Mouse (Mus musculus): Measurements from ENCODE around the gene Kirrel3. TPM values are rescaled to one million over a fixed set of nuclear protein-coding genes. Genes with fewer than 3 reads are reported as not detected.

The Kirrel3 gene
- polyA plus RNA-seq, 1 experiment from 2014 or later = 4.0 TPM

DNA sequence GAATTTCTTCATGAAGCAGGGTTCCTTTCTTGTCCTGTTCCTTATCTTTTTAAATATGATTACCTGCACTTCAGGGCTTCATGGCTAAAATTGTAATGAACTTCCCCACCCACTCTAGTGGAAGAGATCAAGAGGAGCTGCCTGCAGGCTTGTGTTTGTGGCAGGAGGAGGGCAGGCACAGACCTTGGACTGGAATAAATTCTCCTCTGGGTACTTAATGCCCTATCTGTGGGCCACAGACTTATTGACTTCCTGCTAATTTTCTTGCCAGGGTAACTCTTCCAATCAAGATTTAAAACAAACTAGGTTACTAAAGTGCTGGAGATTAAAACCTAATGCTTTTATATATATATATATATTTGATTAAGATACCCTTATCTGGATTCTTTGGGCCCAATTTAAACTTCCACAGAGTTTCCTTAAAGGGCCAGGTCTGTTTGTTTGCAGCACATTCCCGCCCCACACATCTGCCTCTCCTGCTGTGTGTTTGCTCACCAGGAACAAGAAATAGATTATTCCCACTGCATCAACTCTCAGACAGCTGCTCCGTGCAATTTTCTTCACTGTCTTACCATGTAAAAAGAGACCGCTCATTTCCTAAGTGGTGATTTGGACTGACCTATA lies 229.4 kb downstream of the Kirrel3 start:
- H3K27me3 ChIP-seq (ENCODE audit: low read depth, poor library complexity, severe bottlenecking) = peaks cover 7% of the 10 kb centered on the region; the same call in 1 of the 2 replicates
- H3K4me1 ChIP-seq = 0 out of 2 replicates have a peak, but pooled peaks cover 5% of the 10 kb centered on the region
- no peaks in the 10 kb centered on the region for H3K36me3 ChIP-seq
- no peaks in the 10 kb centered on the region for H3K9me3 ChIP-seq (replicated peaks)
- no peak overlapping the region for H3K27ac ChIP-seq (replicated peaks)
- DNase-seq (ENCODE audit: low spot score) = no peak
- H3K4me3 ChIP-seq = no peak overlapping the region
- WGBS = 56% methylated on average over 3 of the region's 3 CpGs

DNA sequence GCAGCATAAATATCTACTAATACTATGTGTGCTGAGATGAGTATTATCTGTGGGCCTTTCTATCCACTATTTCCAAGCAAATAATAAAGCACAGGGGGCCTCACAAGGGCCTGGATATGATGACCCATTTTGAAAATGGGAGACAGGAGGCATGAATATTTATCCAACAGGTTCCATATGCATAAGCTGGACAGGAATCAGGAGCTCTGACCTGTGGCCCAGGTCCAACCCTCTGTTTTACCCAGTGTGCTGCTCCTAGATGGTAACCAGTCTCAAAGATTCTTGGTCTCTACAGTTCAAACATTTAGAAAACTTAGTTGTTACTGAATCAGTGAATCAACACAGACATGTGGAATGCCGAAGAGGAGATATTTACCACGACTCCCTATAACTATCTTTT lies 230.8 kb downstream of the Kirrel3 start:
- Histone ChIP-seq H3K4me1 (peaks cover 8% of the 10 kb centered on the region), H3K4me3 (no peak overlapping the region), H3K36me3 (no peaks in the 10 kb centered on the region), H3K27ac (replicated peaks) (no peak overlapping the region), H3K27me3 (ENCODE audit: low read depth, poor library complexity, severe bottlenecking) (peaks cover 19% of the 10 kb centered on the region), H3K9me3 (replicated peaks) (no peaks in the 10 kb centered on the region)
- DNase-seq (ENCODE audit: low spot score) = no peak
- WGBS = 93% methylated on average over 2 of the region's 2 CpGs

DNA sequence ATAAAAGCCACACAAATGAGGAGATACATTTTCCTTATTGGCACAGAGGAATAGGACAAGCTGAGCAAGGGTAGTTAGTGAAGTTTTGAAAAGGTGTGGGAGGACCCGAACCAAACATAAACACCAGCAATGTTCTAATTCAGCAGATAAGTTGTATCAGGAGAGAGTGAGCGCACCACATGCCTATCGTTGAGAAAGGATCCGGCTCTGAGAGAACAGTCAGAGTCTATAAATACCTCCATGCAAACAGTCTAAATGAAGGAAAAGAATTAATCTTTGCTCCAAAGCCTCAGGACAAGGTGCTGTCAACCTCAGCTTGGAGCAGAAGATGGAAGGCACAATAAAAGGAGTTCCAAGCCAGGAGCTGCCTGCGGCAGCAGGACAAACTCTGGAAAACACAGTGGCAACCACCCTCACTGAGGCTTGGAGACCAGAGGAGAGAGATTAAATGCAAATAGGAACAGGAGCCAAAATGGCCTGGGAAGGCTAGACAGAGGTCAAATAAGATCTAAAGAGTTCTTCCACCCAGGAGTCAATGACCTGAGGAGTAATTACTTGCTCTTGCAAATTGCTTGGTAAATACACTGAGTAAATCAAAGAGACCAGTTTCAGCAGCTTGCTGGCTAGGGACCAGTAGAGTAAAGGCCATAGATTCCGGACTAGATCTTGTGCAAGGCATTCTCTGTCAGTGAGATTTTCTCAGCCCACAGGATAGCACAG lies 235.9 kb downstream of the Kirrel3 start:
- no peak for DNase-seq (ENCODE audit: low spot score)
- WGBS = 59% methylated on average over 6 of the region's 6 CpGs
- H3K4me1 ChIP-seq = peaks cover 14% of the 10 kb centered on the region

GRCm38 (mm10) chr9:34722198-34722550 lies 236.5 kb downstream of the Kirrel3 start:
- DNase-seq (ENCODE audit: low spot score) = no peak
- H3K27me3 ChIP-seq (ENCODE audit: low read depth, poor library complexity, severe bottlenecking) = peaks cover 37% of the 10 kb centered on the region
- H3K36me3 ChIP-seq = no peaks in the 10 kb centered on the region
- 50% methylated on average over 5 of the region's 5 CpGs for WGBS
- H3K4me3 ChIP-seq = no peak overlapping the region
- no peaks in the 10 kb centered on the region for H3K9me3 ChIP-seq (replicated peaks)
- H3K27ac ChIP-seq (replicated peaks) = 0 out of 2 replicates have a peak overlapping the region, but pooled peaks have one; percentile 1
- peaks cover 14% of the 10 kb centered on the region for H3K4me1 ChIP-seq

More for the DNA sequence above, 235.9 kb downstream of the Kirrel3 start:
- no peak overlapping the region for H3K27ac ChIP-seq (replicated peaks)
- no peaks in the 10 kb centered on the region for H3K36me3 ChIP-seq
- H3K9me3 ChIP-seq (replicated peaks) = no peaks in the 10 kb centered on the region
- no peak overlapping the region for H3K4me3 ChIP-seq
- peaks cover 37% of the 10 kb centered on the region for H3K27me3 ChIP-seq (ENCODE audit: low read depth, poor library complexity, severe bottlenecking)

DNA sequence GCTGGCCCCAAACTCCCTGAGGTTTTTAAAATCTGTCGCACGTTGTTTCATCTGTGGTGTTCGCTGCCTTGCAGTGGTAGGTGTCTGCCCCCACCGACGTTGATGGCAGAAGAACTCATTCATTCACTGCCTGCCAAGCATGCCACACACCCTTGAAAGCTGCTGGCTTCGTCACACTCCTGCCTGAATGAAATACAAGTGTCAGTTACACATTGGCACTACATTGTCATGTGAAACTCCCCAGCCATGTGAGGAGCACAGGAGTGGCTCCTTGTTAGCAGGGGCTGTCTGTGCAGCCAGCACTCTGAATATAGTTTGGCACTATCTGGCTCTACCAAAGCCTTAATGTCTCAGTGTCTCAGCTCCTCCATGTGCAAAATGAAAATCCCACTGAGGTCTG lies 246.8 kb downstream of the Kirrel3 start:
- no peaks in the 10 kb centered on the region for H3K36me3 ChIP-seq
- DNase-seq (ENCODE audit: low spot score) = no peak
- no peaks in the 10 kb centered on the region for H3K27me3 ChIP-seq (ENCODE audit: low read depth, poor library complexity, severe bottlenecking)
- no peaks in the 10 kb centered on the region for H3K4me1 ChIP-seq
- no peaks in the 10 kb centered on the region for H3K9me3 ChIP-seq (replicated peaks)
- no peak overlapping the region for H3K4me3 ChIP-seq
- H3K27ac ChIP-seq (replicated peaks) = no peak overlapping the region
- WGBS = 82% methylated on average over 6 of the region's 6 CpGs

DNA sequence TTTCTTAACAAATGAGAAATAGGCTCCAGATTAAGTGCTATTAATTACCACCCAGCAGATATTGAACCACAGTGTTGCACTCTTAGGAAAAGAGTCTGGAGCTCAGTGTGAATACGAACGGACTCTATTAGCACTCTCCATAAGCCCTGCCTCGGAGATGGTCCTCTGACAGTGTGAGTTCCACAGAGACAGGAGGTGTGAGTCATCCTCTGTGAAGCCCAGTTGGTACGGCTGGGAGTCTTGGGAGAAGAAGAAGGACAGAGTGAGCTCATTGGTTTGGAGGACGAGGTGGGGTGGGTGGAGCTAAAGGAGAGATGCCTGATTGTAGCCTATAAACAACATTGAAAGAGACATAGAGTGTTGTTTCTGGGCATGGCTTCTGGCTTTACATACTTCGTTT lies 247.9 kb downstream of the Kirrel3 start:
- no peaks in the 10 kb centered on the region; the same call in 1 of the 2 replicates for H3K4me1 ChIP-seq
- WGBS = 77% methylated on average over 6 of the region's 6 CpGs
- H3K4me3 ChIP-seq = no peak overlapping the region
- no peak overlapping the region for H3K27ac ChIP-seq (replicated peaks)
- H3K9me3 ChIP-seq (replicated peaks) = no peaks in the 10 kb centered on the region
- H3K27me3 ChIP-seq (ENCODE audit: low read depth, poor library complexity, severe bottlenecking) = no peaks in the 10 kb centered on the region
- no peak for DNase-seq (ENCODE audit: low spot score)
- H3K36me3 ChIP-seq = no peaks in the 10 kb centered on the region

DNA sequence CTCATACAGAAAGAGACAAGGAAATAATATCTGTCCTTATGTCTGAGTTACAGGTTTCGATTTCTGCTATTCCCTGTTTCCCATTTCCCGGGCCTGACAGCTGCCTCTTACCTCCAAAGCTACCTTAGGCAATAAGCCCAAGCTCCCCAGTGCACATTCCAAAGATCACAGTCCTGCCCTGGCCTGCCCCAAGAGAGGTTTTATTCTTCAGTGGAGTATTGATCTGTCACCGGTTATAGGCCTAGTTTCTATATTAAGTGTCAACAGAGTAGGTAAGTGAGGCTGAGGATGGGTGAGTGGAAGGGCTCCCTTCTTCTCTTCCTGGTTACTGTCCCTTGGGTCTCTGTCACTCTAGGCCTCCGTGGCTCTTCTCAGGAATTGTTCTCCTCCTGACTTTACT lies 249.3 kb downstream of the Kirrel3 start:
- H3K4me1 ChIP-seq = peaks cover 11% of the 10 kb centered on the region
- H3K36me3 ChIP-seq = no peaks in the 10 kb centered on the region
- no peak for DNase-seq (ENCODE audit: low spot score)
- 91% methylated on average over 4 of the region's 4 CpGs for WGBS
- no peak overlapping the region for H3K27ac ChIP-seq (replicated peaks)
- no peaks in the 10 kb centered on the region for H3K27me3 ChIP-seq (ENCODE audit: low read depth, poor library complexity, severe bottlenecking)
- no peak overlapping the region for H3K4me3 ChIP-seq
- no peaks in the 10 kb centered on the region for H3K9me3 ChIP-seq (replicated peaks)

GRCm38 (mm10) chr9:34739431-34739830 lies 253.7 kb downstream of the Kirrel3 start:
- Histone ChIP-seq H3K4me3 (no peak overlapping the region), H3K4me1 (peaks cover 11% of the 10 kb centered on the region), H3K27ac (replicated peaks) (no peak overlapping the region), H3K27me3 (ENCODE audit: low read depth, poor library complexity, severe bottlenecking) (no peaks in the 10 kb centered on the region), H3K9me3 (replicated peaks) (no peaks in the 10 kb centered on the region), H3K36me3 (no peaks in the 10 kb centered on the region)
- DNase-seq (ENCODE audit: low spot score) = no peak
- WGBS = 50% methylated on average over 5 of the region's 5 CpGs

DNA sequence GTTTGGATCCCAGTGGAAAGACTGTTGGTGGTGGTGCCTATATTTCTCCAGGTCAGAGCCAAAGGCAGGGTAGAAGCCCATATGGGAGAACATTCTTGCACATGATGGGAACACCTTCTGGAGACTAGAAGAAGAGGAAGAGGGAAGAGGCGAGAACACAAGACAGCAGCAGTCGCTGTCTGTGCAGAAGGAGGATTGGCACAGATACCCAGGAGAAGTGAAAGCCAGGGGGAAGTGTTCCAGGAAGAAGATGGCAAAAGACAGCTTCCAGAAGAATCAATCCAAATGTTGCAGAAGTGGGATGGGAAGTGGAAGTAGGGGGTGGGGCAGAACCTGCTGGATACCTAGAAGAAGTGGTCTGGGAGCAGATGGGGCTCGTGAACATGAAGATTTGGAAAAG lies 255.1 kb downstream of the Kirrel3 start:
- no peaks in the 10 kb centered on the region for H3K27me3 ChIP-seq (ENCODE audit: low read depth, poor library complexity, severe bottlenecking)
- H3K9me3 ChIP-seq (replicated peaks) = no peaks in the 10 kb centered on the region
- peaks cover 11% of the 10 kb centered on the region for H3K4me1 ChIP-seq
- H3K36me3 ChIP-seq = no peaks in the 10 kb centered on the region
- no peak overlapping the region for H3K4me3 ChIP-seq
- no peak overlapping the region for H3K27ac ChIP-seq (replicated peaks)
- WGBS = 90% methylated on average over 3 of the region's 3 CpGs
- DNase-seq (ENCODE audit: low spot score) = no peak

- H3K27ac ChIP-seq (replicated peaks) = no peak overlapping the region
- DNase-seq (ENCODE audit: low spot score) = no peak
- H3K36me3 ChIP-seq = no peaks in the 10 kb centered on the region
- H3K4me1 ChIP-seq = peaks cover 6% of the 10 kb centered on the region; the same call in 1 of the 2 replicates
- WGBS = 57% methylated on average over 2 of the region's 2 CpGs
- no peaks in the 10 kb centered on the region for H3K9me3 ChIP-seq (replicated peaks)
- H3K27me3 ChIP-seq (ENCODE audit: low read depth, poor library complexity, severe bottlenecking) = no peaks in the 10 kb centered on the region
- no peak overlapping the region for H3K4me3 ChIP-seq
Observed at GRCm38 (mm10) chr9:34748003-34748402, 262.3 kb downstream of the Kirrel3 start.

DNA sequence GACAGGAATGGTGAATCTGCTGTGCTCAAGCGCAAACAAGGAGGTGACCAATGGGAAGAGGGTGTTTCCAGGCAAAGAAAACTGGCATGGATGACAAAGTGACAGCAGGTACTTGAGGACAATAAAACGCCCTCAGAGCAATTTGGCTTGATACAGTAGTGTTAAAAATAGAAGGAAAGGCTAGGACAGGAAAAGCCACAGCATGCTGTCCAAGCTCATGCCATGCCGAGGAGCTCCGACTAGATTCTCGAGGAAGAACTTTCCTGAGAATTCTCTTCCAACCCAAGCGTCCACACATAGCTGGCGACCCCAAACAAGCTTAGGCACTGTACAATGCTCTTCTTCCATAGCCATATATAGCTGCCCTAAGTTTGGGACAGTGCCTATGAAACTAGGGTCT lies 263.5 kb downstream of the Kirrel3 start:
- Histone ChIP-seq H3K36me3 (no peaks in the 10 kb centered on the region), H3K27ac (replicated peaks) (no peak overlapping the region), H3K9me3 (replicated peaks) (no peaks in the 10 kb centered on the region), H3K4me1 (peaks cover 12% of the 10 kb centered on the region), H3K27me3 (ENCODE audit: low read depth, poor library complexity, severe bottlenecking) (no peaks in the 10 kb centered on the region), H3K4me3 (no peak overlapping the region)
- WGBS = 94% methylated on average over 7 of the region's 7 CpGs
- DNase-seq (ENCODE audit: low spot score) = no peak

- no peaks in the 10 kb centered on the region for H3K9me3 ChIP-seq (replicated peaks)
- no peaks in the 10 kb centered on the region for H3K27me3 ChIP-seq (ENCODE audit: low read depth, poor library complexity, severe bottlenecking)
- peaks cover 18% of the 10 kb centered on the region for H3K4me1 ChIP-seq
- no peaks in the 10 kb centered on the region for H3K36me3 ChIP-seq
- WGBS = 89% methylated on average over 4 of the region's 4 CpGs
- no peak overlapping the region for H3K4me3 ChIP-seq
- no peak overlapping the region for H3K27ac ChIP-seq (replicated peaks)
- DNase-seq (ENCODE audit: low spot score) = no peak
Observed at GRCm38 (mm10) chr9:34749877-34750276, 264.2 kb downstream of the Kirrel3 start.

DNA sequence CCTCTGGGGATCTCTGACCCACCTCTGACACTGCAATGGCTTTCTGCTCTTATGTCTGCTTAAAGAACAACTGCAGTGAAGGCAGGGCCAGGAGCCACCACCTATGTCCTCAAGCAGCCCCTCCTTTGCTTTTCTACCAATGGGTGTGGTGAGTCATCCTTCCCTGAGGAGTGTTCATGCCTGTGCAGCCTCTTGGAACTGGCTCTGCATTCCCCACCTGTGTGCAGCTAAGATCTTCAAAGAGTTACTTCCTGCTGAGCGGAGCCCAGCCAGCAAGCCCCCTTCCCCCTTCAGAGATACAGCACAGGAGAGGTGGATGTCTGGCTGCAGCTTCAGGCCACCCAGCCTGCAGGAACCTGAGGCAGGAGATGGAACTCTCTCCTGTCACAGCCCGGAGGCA lies 265.2 kb downstream of the Kirrel3 start:
- H3K4me1 ChIP-seq = peaks cover 29% of the 10 kb centered on the region
- H3K4me3 ChIP-seq = no peak overlapping the region
- H3K27me3 ChIP-seq (ENCODE audit: low read depth, poor library complexity, severe bottlenecking) = no peaks in the 10 kb centered on the region
- H3K9me3 ChIP-seq (replicated peaks) = no peaks in the 10 kb centered on the region
- no peak for DNase-seq (ENCODE audit: low spot score)
- peak overlapping the region; percentile 42; the same call in 1 of the 2 replicates for H3K27ac ChIP-seq (replicated peaks)
- H3K36me3 ChIP-seq = no peaks in the 10 kb centered on the region
- 56% methylated on average over 2 of the region's 2 CpGs for whole genome bisulfite sequencing
